Mouse (Mus musculus): Measurements from ENCODE around the gene Frmd4b. TPM values are rescaled to one million over a fixed set of nuclear protein-coding genes. Genes with fewer than 3 reads are reported as not detected.

The Frmd4b gene
- polyA plus RNA-seq, 1 experiment from 2014 or later = 15.8 TPM

DNA sequence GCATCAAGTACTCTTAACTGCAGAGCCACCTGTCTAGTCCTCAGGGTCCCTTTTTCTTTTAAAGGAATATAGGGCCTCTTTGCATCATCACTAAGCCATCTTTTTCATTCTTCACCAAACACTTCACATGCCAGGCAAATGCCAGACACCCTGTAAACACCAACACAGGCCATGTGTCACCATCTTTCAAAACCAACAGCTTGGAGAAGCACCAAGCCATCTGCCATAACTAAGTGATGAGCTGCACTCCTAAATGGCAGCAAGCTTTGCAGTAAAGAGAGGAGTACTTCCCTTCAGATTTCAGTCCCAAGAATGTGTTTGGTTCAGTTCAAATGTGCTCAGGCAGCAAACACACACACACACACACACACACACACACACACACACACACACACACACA is 154.9 kb downstream of the Frmd4b start:
- no peak for DNase-seq (ENCODE audit: low spot score)
- no peak overlapping the region for H3K9ac ChIP-seq (replicated peaks; ENCODE audit: low read length)
- no peak overlapping the region for H3K4me3 ChIP-seq (ENCODE audit: low read depth, low read length)
- H3K9me3 ChIP-seq (replicated peaks; ENCODE audit: control insufficient read depth, low read length) = no peaks in the 10 kb centered on the region
- no peaks in the 10 kb centered on the region for H3K36me3 ChIP-seq (replicated peaks; ENCODE audit: control insufficient read depth, insufficient read depth, low read depth, low read length)
- no peak for ATAC-seq (replicated peaks; ENCODE audit: insufficient number of reproducible peaks, low FRiP score, low TSS enrichment, low read depth)
- H3K27me3 ChIP-seq (ENCODE audit: control insufficient read depth, insufficient read depth, low read length) = no peaks in the 10 kb centered on the region
- no peak overlapping the region for H3K27ac ChIP-seq (replicated peaks; ENCODE audit: low read depth, low read length)
- no peaks in the 10 kb centered on the region for H3K4me1 ChIP-seq (ENCODE audit: control insufficient read depth, insufficient read depth, low read length)
- no peak overlapping the region for H3K4me2 ChIP-seq (ENCODE audit: low read depth, low read length)

DNA sequence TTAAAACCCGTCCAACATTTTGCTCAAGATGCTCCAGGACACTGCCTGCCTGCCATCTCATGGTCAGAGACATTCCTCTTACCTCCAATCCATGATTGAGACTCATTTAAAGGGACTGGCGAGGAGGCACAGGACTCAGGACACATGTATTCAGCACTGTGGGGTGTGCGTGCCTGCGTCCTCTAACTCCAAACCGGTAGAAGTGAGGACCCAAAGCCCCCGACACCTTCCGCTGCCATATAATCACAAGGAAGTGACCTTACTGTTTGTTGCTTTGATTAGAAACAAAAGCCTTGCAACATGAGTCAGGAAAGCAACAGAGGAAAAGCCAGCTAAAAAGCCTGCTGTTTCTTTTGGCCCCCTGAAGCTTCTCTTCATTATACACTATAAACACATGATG is 158.2 kb downstream of the Frmd4b start:
- 64% methylated on average over 7 of the region's 7 CpGs for WGBS
- ATAC-seq (replicated peaks; ENCODE audit: insufficient number of reproducible peaks, low FRiP score, low TSS enrichment, low read depth) = no peak

DNA sequence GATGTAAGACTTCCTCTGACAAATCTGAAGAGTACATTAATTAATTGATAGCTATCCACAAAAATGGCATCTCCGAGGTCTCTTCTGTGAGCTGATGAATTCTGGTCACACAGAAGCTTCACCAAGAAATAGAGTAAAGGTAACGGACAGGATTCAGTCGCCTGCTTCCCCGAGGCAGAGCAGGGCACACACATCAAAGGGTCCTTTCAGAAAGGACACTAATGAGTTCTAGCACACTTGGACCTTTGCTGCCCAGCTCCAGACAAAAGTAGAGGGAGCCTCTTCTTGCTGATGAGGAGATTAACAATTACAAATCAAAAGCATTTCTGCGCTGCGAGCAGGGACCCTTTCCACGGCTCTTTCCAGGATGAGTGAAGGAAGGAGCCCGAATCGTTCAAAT is 159.0 kb downstream of the Frmd4b start:
- H3K4me2 ChIP-seq (ENCODE audit: low read depth, low read length) = no peak overlapping the region
- no peak overlapping the region for H3K4me3 ChIP-seq (ENCODE audit: low read depth, low read length)
- WGBS = 25% methylated on average over 9 of the region's 9 CpGs
- H3K9me3 ChIP-seq (replicated peaks; ENCODE audit: control insufficient read depth, low read length) = no peaks in the 10 kb centered on the region
- ATAC-seq (replicated peaks; ENCODE audit: insufficient number of reproducible peaks, low FRiP score, low TSS enrichment, low read depth) (no peak), DNase-seq (ENCODE audit: low spot score) (no peak)
- H3K27ac ChIP-seq (replicated peaks; ENCODE audit: low read depth, low read length) = no peak overlapping the region
- H3K4me1 ChIP-seq (ENCODE audit: control insufficient read depth, insufficient read depth, low read length) = no peaks in the 10 kb centered on the region
- no peak overlapping the region for H3K9ac ChIP-seq (replicated peaks; ENCODE audit: low read length)
- H3K36me3 ChIP-seq (replicated peaks; ENCODE audit: control insufficient read depth, insufficient read depth, low read depth, low read length) = no peaks in the 10 kb centered on the region
- H3K27me3 ChIP-seq (ENCODE audit: control insufficient read depth, insufficient read depth, low read length) = no peaks in the 10 kb centered on the region

More for the DNA sequence above, 158.2 kb downstream of the Frmd4b start:
- Histone ChIP-seq H3K4me3 (ENCODE audit: low read depth, low read length) (no peak overlapping the region), H3K9me3 (replicated peaks; ENCODE audit: control insufficient read depth, low read length) (no peaks in the 10 kb centered on the region), H3K27me3 (ENCODE audit: control insufficient read depth, insufficient read depth, low read length) (no peaks in the 10 kb centered on the region), H3K36me3 (replicated peaks; ENCODE audit: control insufficient read depth, insufficient read depth, low read depth, low read length) (no peaks in the 10 kb centered on the region), H3K4me2 (ENCODE audit: low read depth, low read length) (no peak overlapping the region), H3K27ac (replicated peaks; ENCODE audit: low read depth, low read length) (no peak overlapping the region), H3K9ac (replicated peaks; ENCODE audit: low read length) (no peak overlapping the region), H3K4me1 (ENCODE audit: control insufficient read depth, insufficient read depth, low read length) (no peaks in the 10 kb centered on the region)
- DNase-seq (ENCODE audit: low spot score) = no peak

DNA sequence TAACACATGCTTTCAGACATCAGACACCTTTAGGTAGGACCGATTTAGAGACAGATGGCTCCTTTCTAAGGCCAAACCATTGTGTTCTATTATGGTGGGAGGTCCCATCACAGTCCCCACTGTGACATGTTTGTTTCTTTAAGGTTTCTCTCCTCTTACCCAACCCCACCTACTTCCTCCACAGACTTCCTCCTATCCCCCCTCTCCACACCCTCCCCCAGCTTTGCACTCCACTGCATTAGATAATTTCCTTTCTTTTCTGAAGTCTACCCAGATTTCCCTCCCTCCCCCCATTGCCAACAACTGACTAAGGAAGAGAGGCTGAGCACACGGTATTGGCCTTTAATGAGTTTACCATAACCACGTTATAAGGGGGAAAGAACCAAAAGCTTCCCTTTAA is 159.4 kb downstream of the Frmd4b start:
- H3K27ac ChIP-seq (replicated peaks; ENCODE audit: low read depth, low read length) = no peak overlapping the region
- DNase-seq (ENCODE audit: low spot score) = no peak

DNA sequence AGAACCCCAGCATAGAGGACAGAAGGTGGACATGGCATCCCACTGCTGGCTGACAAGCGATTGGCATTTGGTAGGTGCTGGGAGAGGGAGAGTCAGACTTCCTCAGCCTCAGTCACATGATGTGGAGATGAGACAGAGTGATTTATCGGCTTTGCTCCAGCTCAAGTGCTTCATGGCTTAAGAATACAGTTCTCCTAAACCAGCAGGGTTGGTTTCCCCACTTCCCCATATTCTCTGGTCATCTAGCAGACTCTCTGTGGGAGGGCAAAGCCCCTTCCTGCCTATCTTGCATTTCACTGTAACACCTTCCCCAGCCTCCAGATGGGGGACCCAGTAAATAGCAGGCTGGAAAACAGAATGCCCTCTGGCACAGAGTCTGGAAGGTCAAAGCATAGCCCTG is 160.1 kb downstream of the Frmd4b start:
- no peak overlapping the region for H3K9ac ChIP-seq (replicated peaks; ENCODE audit: low read length)
- H3K4me3 ChIP-seq (ENCODE audit: low read depth, low read length) = no peak overlapping the region
- no peaks in the 10 kb centered on the region for H3K27me3 ChIP-seq (ENCODE audit: control insufficient read depth, insufficient read depth, low read length)
- H3K36me3 ChIP-seq (replicated peaks; ENCODE audit: control insufficient read depth, insufficient read depth, low read depth, low read length) = no peaks in the 10 kb centered on the region
- no peak overlapping the region for H3K4me2 ChIP-seq (ENCODE audit: low read depth, low read length)
- DNase-seq (ENCODE audit: low spot score) (no peak), ATAC-seq (replicated peaks; ENCODE audit: insufficient number of reproducible peaks, low FRiP score, low TSS enrichment, low read depth) (no peak; the same call in 1 of the 2 replicates)
- no peaks in the 10 kb centered on the region for H3K4me1 ChIP-seq (ENCODE audit: control insufficient read depth, insufficient read depth, low read length)
- H3K9me3 ChIP-seq (replicated peaks; ENCODE audit: control insufficient read depth, low read length) = no peaks in the 10 kb centered on the region
- 40% methylated on average over 2 of the region's 2 CpGs for WGBS
- H3K27ac ChIP-seq (replicated peaks; ENCODE audit: low read depth, low read length) = no peak overlapping the region

More for the DNA sequence above, 159.4 kb downstream of the Frmd4b start:
- Histone ChIP-seq H3K4me2 (ENCODE audit: low read depth, low read length) (no peak overlapping the region), H3K9ac (replicated peaks; ENCODE audit: low read length) (no peak overlapping the region), H3K4me1 (ENCODE audit: control insufficient read depth, insufficient read depth, low read length) (no peaks in the 10 kb centered on the region), H3K4me3 (ENCODE audit: low read depth, low read length) (no peak overlapping the region), H3K36me3 (replicated peaks; ENCODE audit: control insufficient read depth, insufficient read depth, low read depth, low read length) (no peaks in the 10 kb centered on the region), H3K27me3 (ENCODE audit: control insufficient read depth, insufficient read depth, low read length) (no peaks in the 10 kb centered on the region), H3K9me3 (replicated peaks; ENCODE audit: control insufficient read depth, low read length) (no peaks in the 10 kb centered on the region)
- 16% methylated on average over 3 of the region's 3 CpGs for WGBS
- no peak for ATAC-seq (replicated peaks; ENCODE audit: insufficient number of reproducible peaks, low FRiP score, low TSS enrichment, low read depth)

DNA sequence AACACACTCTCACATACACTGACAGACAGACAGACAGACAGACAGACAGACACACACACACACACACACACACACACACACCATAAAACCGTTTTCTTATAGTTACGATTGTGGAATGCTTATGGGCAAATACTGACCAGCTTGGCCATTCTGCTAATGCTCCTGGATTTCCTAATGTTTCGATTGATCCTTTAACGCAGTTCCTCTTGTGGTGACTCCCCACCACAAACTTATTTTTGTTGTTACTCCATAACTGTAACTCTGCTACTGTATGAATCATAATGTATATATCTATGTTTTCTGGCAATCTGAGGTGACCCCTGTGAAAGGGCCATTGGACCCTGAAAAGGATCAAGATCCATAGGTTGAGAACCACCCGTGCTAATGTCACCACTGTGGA is 165.1 kb downstream of the Frmd4b start:
- no peak overlapping the region for H3K9ac ChIP-seq (replicated peaks; ENCODE audit: low read length)
- no peak overlapping the region for H3K27ac ChIP-seq (replicated peaks; ENCODE audit: low read depth, low read length)
- H3K4me3 ChIP-seq (ENCODE audit: low read depth, low read length) = no peak overlapping the region
- H3K9me3 ChIP-seq (replicated peaks; ENCODE audit: control insufficient read depth, low read length) = no peaks in the 10 kb centered on the region
- no peak overlapping the region for H3K4me2 ChIP-seq (ENCODE audit: low read depth, low read length)
- no peaks in the 10 kb centered on the region for H3K27me3 ChIP-seq (ENCODE audit: control insufficient read depth, insufficient read depth, low read length)
- H3K4me1 ChIP-seq (ENCODE audit: control insufficient read depth, insufficient read depth, low read length) = no peaks in the 10 kb centered on the region
- no peak for DNase-seq (ENCODE audit: low spot score)
- WGBS = 89% methylated on average over 5 of the region's 5 CpGs
- no peak for ATAC-seq (replicated peaks; ENCODE audit: insufficient number of reproducible peaks, low FRiP score, low TSS enrichment, low read depth)
- H3K36me3 ChIP-seq (replicated peaks; ENCODE audit: control insufficient read depth, insufficient read depth, low read depth, low read length) = no peaks in the 10 kb centered on the region

DNA sequence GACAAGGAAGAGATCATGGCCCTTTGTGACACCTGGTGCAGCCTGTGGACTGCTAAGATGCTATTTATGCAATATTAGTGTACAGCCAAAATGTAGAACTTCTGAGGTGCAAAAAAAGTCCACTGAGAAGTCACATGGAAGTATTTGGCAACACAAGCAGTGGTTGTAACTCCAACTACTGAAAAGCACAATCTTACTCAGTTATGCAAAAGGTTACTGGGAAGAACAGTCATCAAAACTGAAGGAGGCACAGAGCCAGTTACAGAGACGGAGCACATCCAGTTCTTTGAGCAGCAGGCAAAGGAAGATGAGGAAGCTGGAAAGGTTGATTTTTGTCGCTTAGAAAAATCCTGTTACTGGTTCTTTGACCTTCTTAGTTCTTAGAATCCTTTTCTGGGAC is 167.5 kb downstream of the Frmd4b start:
- Histone ChIP-seq H3K9me3 (replicated peaks; ENCODE audit: control insufficient read depth, low read length) (no peaks in the 10 kb centered on the region), H3K27ac (replicated peaks; ENCODE audit: low read depth, low read length) (no peak overlapping the region), H3K9ac (replicated peaks; ENCODE audit: low read length) (no peak overlapping the region), H3K4me1 (ENCODE audit: control insufficient read depth, insufficient read depth, low read length) (no peaks in the 10 kb centered on the region), H3K4me2 (ENCODE audit: low read depth, low read length) (no peak overlapping the region), H3K36me3 (replicated peaks; ENCODE audit: control insufficient read depth, insufficient read depth, low read depth, low read length) (no peaks in the 10 kb centered on the region), H3K27me3 (ENCODE audit: control insufficient read depth, insufficient read depth, low read length) (no peaks in the 10 kb centered on the region), H3K4me3 (ENCODE audit: low read depth, low read length) (no peak overlapping the region)
- DNase-seq (ENCODE audit: low spot score) = no peak
- 86% methylated on average over 2 of the region's 2 CpGs for WGBS
- no peak for ATAC-seq (replicated peaks; ENCODE audit: insufficient number of reproducible peaks, low FRiP score, low TSS enrichment, low read depth)

DNA sequence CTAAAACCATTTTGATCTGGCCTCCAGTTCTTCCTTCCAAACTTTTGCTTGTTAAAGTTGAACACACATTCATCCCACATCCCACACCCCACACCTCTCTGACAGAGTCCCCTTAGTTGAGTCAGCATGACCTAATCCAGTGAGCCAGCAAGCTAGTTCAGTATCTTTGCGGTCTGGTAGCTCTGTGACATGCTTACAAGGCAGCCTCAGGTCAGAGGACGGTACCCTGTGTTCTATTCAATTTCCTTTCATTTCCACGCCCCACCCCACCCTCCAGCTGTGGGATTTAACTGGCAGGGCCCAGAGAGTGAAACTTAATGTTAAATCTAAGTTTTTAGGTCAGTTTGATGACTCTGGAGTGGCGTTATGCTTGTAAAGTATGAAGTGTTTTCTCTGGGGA is 170.3 kb downstream of the Frmd4b start:
- H3K36me3 ChIP-seq (replicated peaks; ENCODE audit: control insufficient read depth, insufficient read depth, low read depth, low read length) = no peaks in the 10 kb centered on the region
- no peaks in the 10 kb centered on the region for H3K4me1 ChIP-seq (ENCODE audit: control insufficient read depth, insufficient read depth, low read length)
- no peak overlapping the region for H3K27ac ChIP-seq (replicated peaks; ENCODE audit: low read depth, low read length)
- DNase-seq (ENCODE audit: low spot score) (no peak), ATAC-seq (replicated peaks; ENCODE audit: insufficient number of reproducible peaks, low FRiP score, low TSS enrichment, low read depth) (no peak)
- H3K27me3 ChIP-seq (ENCODE audit: control insufficient read depth, insufficient read depth, low read length) = no peaks in the 10 kb centered on the region
- no peak overlapping the region for H3K4me3 ChIP-seq (ENCODE audit: low read depth, low read length)
- H3K4me2 ChIP-seq (ENCODE audit: low read depth, low read length) = no peak overlapping the region
- H3K9me3 ChIP-seq (replicated peaks; ENCODE audit: control insufficient read depth, low read length) = no peaks in the 10 kb centered on the region
- no peak overlapping the region for H3K9ac ChIP-seq (replicated peaks; ENCODE audit: low read length)
- 66% methylated on average over 4 of the region's 4 CpGs for WGBS

All from embryonic facial prominence, embryonic 11.5 days (tissue).